Mouse (Mus musculus) hindbrain, embryonic 15.5 days (tissue): ENCODE results near the gene Myb. TPM values are rescaled to one million over a fixed set of nuclear protein-coding genes. Genes with fewer than 3 reads are reported as not detected.

Experiments
- ATAC-seq: fragments of 200-750 bp; cut with Nextera tagmentation; 2 replicates; pipeline ENCODE4 v1.8.0; 2017; ENCODE audit warnings: low read depth, moderate number of reproducible peaks, moderate TSS enrichment; ENCODE audit not compliant: low FRiP score
- H3K27ac ChIP-seq: fragments of 300-500 bp; sonication (generic); replicated peaks from 2 replicates; pipeline ENCODE4 v1.5.1; 2015; ENCODE audit warnings: mild to moderate bottlenecking, inconsistent platforms
- H3K27me3 ChIP-seq: fragments of 300-500 bp; sonication (generic); 2 replicates; pipeline ENCODE4 v1.6.1; 2015; ENCODE audit warnings: control low read depth, inconsistent platforms
- H3K36me3 ChIP-seq: fragments of 300-500 bp; sonication (generic); 2 replicates; pipeline ENCODE4 v1.6.1; 2015; ENCODE audit warnings: control low read depth, inconsistent platforms
- H3K4me1 ChIP-seq: fragments of 300-500 bp; sonication (generic); replicated peaks from 2 replicates; pipeline ENCODE4 v1.6.1; 2015; ENCODE audit warnings: control low read depth, inconsistent platforms
- H3K4me2 ChIP-seq: fragments of 300-500 bp; sonication (generic); 2 replicates; pipeline ENCODE4 v1.6.1; 2015; ENCODE audit warnings: moderate library complexity, mild to moderate bottlenecking, inconsistent platforms
- H3K4me3 ChIP-seq: fragments of 300-500 bp; sonication (generic); 2 replicates; pipeline ENCODE4 v1.5.1; 2015; ENCODE audit warnings: mild to moderate bottlenecking, inconsistent platforms
- H3K9ac ChIP-seq: fragments of 300-500 bp; sonication (generic); 2 replicates; pipeline ENCODE4 v1.6.1; 2015; ENCODE audit warnings: inconsistent platforms
- H3K9me3 ChIP-seq: fragments of 300-500 bp; sonication (generic); 2 replicates; pipeline ENCODE4 v1.6.1; 2016; ENCODE audit warnings: control low read depth, inconsistent platforms
- WGBS: fragments of 180-500 bp; shearing (Covaris S2); methylation state at CpG from one replicate; pipeline ENCODE4 v1.1.7; 2015; 5-methylcytosine and 5-hydroxymethylcytosine counted together
- polyA plus RNA-seq: library from polyadenylated mRNA; unstranded; fragments of >200 nt; fragmentation: Nextera tagmentation; extraction: Ambion mirVana; gene quantifications from 2 replicates; pipeline ENCODE4 v1.2.1, GENCODE M21; 2015

Gene Myb
- polyA plus RNA-seq, 1 experiment from 2014 or later: 2.9 TPM

DNA sequence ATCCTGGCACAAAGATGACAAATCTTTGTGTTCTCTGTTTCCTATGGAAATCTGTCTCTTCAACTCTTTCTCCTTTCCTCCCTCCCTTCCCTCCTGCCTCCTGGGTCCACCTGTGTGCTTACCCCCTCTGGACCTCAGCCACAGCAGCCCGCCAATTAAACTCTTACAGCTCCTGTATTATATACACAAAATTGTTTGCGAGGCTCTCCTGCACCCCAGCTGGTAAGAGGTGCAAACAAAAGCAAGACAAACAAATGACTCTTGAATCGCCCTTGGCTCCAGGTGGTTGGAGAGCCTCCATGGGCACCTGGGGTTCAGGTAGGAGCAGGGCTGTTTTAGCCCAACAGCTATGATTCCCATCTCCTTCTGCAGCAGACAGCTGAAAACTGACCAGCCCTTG is 71.2 kb downstream of the Myb start:
- H3K9ac ChIP-seq: no peak overlapping the region
- H3K4me1 ChIP-seq: peaks cover 2% of the 10 kb centered on the region; the same call in 1 of the 2 replicates
- no peaks in the 10 kb centered on the region for H3K9me3 ChIP-seq
- no peak overlapping the region for H3K4me2 ChIP-seq
- WGBS: 81% methylated on average over 3 of the region's 3 CpGs
- no peak overlapping the region for H3K27ac ChIP-seq
- H3K27me3 ChIP-seq: no peaks in the 10 kb centered on the region
- ATAC-seq: no peak
- H3K4me3 ChIP-seq: no peak overlapping the region
- H3K36me3 ChIP-seq: no peaks in the 10 kb centered on the region

- no peak for ATAC-seq
- WGBS: 34% methylated on average over 3 of the region's 3 CpGs
- Histone ChIP-seq H3K4me2 (no peak overlapping the region), H3K36me3 (no peaks in the 10 kb centered on the region), H3K4me3 (no peak overlapping the region), H3K27me3 (no peaks in the 10 kb centered on the region), H3K9ac (no peak overlapping the region), H3K27ac (no peak overlapping the region), H3K4me1 (peaks cover 18% of the 10 kb centered on the region), H3K9me3 (no peaks in the 10 kb centered on the region)
Observed at GRCm38 (mm10) chr10:21087614-21088232, 73.1 kb downstream of the Myb start.

- 80% methylated on average over 5 of the region's 5 CpGs for WGBS
- no peaks in the 10 kb centered on the region for H3K36me3 ChIP-seq
- H3K27me3 ChIP-seq: no peaks in the 10 kb centered on the region
- no peak overlapping the region for H3K4me3 ChIP-seq
- no peak overlapping the region for H3K4me2 ChIP-seq
- no peaks in the 10 kb centered on the region for H3K9me3 ChIP-seq
- no peak overlapping the region for H3K9ac ChIP-seq
- no peak for ATAC-seq
- peaks cover 15% of the 10 kb centered on the region for H3K4me1 ChIP-seq
- H3K27ac ChIP-seq: no peak overlapping the region
Observed at GRCm38 (mm10) chr10:21085044-21085443, 75.7 kb downstream of the Myb start.

DNA sequence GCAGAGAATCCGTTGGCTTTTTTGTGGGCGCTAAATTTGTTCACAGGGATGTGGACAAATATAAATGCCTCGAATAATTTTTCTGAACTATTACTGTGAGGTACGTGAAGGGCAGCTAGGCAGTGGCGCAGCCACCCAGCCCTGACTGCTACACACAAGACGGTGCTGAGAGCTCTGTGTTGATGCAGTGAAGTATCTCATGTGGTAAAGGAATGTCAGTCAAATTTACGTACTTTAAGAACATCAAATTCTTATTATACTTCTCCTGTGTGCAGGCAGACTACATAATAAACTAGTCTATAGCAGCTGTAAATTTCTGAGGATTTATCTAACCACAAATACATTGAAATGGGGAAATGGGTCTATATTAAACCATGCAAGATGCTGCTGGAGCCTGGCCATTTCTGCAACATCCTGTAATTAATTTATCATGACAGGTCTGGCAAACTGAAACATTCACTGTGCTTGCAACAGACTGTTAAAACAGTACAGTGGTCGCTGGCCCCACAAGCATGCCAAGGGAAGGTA is 77.3 kb downstream of the Myb start:
- Histone ChIP-seq H3K4me3 (no peak overlapping the region), H3K9me3 (no peaks in the 10 kb centered on the region), H3K36me3 (peaks cover 8% of the 10 kb centered on the region; the same call in 1 of the 2 replicates), H3K4me1 (peaks cover 15% of the 10 kb centered on the region), H3K9ac (no peak overlapping the region), H3K27me3 (no peaks in the 10 kb centered on the region), H3K4me2 (no peak overlapping the region), H3K27ac (no peak overlapping the region)
- 54% methylated on average over 8 of the region's 8 CpGs for WGBS
- peak; percentile 50; the same call in 1 of the 2 replicates for ATAC-seq

DNA sequence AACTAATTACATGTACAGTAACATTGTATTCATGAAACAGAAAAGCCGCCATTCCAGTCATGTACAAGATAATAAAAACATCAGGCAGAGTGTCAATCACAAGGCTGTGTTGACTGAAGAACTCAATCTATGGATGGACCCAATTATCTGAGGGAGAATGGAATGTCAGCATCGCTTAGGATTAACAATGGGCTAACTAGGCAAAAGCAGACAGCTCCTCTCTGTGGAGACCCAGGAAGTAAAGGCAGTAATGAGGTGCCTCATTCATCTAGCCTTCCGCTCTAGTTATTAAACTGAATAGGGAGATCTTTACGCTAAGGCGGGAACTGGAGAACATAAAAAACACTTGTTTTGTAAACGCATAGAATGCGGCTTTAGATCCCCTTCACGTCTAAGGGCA is 78.3 kb downstream of the Myb start:
- Histone ChIP-seq H3K9me3 (no peaks in the 10 kb centered on the region), H3K36me3 (peaks cover 8% of the 10 kb centered on the region), H3K4me2 (no peak overlapping the region), H3K9ac (no peak overlapping the region), H3K4me1 (peaks cover 15% of the 10 kb centered on the region), H3K27me3 (no peaks in the 10 kb centered on the region), H3K4me3 (no peak overlapping the region), H3K27ac (no peak overlapping the region)
- 15% methylated on average over 8 of the region's 8 CpGs for whole genome bisulfite sequencing
- no peak for ATAC-seq

- no peak for ATAC-seq
- Histone ChIP-seq H3K27ac (no peak overlapping the region), H3K4me1 (no peaks in the 10 kb centered on the region), H3K9ac (no peak overlapping the region), H3K4me3 (no peak overlapping the region), H3K4me2 (no peak overlapping the region), H3K36me3 (peaks cover 21% of the 10 kb centered on the region), H3K27me3 (no peaks in the 10 kb centered on the region), H3K9me3 (no peaks in the 10 kb centered on the region)
- 80% methylated on average over 14 of the region's 14 CpGs for WGBS
Observed at GRCm38 (mm10) chr10:21077151-21077719, 83.5 kb downstream of the Myb start.

DNA sequence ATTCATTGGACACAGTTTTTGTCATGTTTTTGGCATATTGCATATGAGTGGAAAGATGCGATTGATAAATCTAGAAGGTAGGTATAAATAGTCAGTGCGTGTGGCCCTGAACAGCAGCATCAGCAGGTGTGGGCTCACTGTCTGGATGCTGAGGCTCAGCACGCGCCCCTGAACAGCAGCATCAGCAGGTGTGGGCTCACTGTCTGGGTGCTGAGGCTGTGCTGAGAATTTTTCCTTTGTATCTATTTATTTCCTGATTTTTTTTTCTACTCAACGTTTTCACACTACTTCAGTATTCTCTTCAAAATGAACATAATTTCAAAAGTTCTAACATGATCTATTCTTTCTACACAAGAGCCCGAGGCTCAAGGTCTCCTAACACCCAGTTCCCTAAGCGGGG is 84.1 kb downstream of the Myb start:
- H3K9me3 ChIP-seq: no peaks in the 10 kb centered on the region
- H3K27me3 ChIP-seq: no peaks in the 10 kb centered on the region
- H3K9ac ChIP-seq: no peak overlapping the region
- no peak overlapping the region for H3K4me2 ChIP-seq
- no peaks in the 10 kb centered on the region for H3K4me1 ChIP-seq
- 91% methylated on average over 7 of the region's 7 CpGs for WGBS
- no peak overlapping the region for H3K4me3 ChIP-seq
- H3K27ac ChIP-seq: no peak overlapping the region
- H3K36me3 ChIP-seq: peaks cover 21% of the 10 kb centered on the region
- no peak for ATAC-seq

GRCm38 (mm10) chr10:21076137-21076536 is 84.6 kb downstream of the Myb start:
- no peaks in the 10 kb centered on the region for H3K4me1 ChIP-seq
- 68% methylated on average over 1 of the region's 1 CpGs for WGBS

More at GRCm38 (mm10) chr10:21076137-21076536, 84.6 kb downstream of the Myb start:
- no peak overlapping the region for H3K9ac ChIP-seq
- H3K9me3 ChIP-seq: no peaks in the 10 kb centered on the region
- no peak overlapping the region for H3K27ac ChIP-seq
- peaks cover 21% of the 10 kb centered on the region for H3K36me3 ChIP-seq
- no peak for ATAC-seq
- no peaks in the 10 kb centered on the region for H3K27me3 ChIP-seq
- no peak overlapping the region for H3K4me3 ChIP-seq
- H3K4me2 ChIP-seq: no peak overlapping the region

Other genes starting within 250 kb of the Myb start
- gene Ahi1, start 208.4 kb downstream of the Myb start, polyA plus RNA-seq: 99.9 and 101 TPM in 2 replicates
- 84.6 and 90.5 TPM in 2 replicates for gene Hbs1l, start 135.0 kb upstream of the Myb start, polyA plus RNA-seq
- not detected in 2 replicates for gene Aldh8a1, start 216.3 kb upstream of the Myb start, polyA plus RNA-seq